Mouse (Mus musculus) liver, adult 2 months (tissue): ENCODE results near the gene Usp3.

Source experiments
- CTCF ChIP-seq: fragments of 200-500 bp; IDR thresholded peaks from 2 replicates; pipeline ENCODE4 v1.5.1; 2011; ENCODE audit warnings: low read depth, low read length, control low read depth
- POLR2A ChIP-seq: fragments of 200-500 bp; IDR thresholded peaks from 2 replicates; pipeline ENCODE4 v1.6.1; 2011; ENCODE audit warnings: low read length, control low read depth; ENCODE audit not compliant: insufficient read depth; ENCODE audit errors: extremely low read depth

GRCm38 (mm10) chr9:66505141-66505917 is 87.6 kb downstream of the Usp3 start:
- TF ChIP-seq POLR2A: no peak
- TF ChIP-seq CTCF: no peak
